Mouse (Mus musculus) testis, adult 2 months (tissue): ENCODE results near the gene Xkr7.

Experiments
- CTCF ChIP-seq: fragments of 200-500 bp; IDR thresholded peaks from 2 replicates; pipeline ENCODE4 v1.5.1; 2012; ENCODE audit warnings: low read depth, mild to moderate bottlenecking, inconsistent platforms, low read length, moderate library complexity; ENCODE audit not compliant: control insufficient read depth, insufficient read depth, insufficient replicate concordance
- POLR2A ChIP-seq: fragments of 200-500 bp; IDR thresholded peaks from 2 replicates; pipeline ENCODE4 v1.6.1; 2012; ENCODE audit warnings: low read depth, mild to moderate bottlenecking, inconsistent platforms, low read length, moderate library complexity; ENCODE audit not compliant: control insufficient read depth

DNA sequence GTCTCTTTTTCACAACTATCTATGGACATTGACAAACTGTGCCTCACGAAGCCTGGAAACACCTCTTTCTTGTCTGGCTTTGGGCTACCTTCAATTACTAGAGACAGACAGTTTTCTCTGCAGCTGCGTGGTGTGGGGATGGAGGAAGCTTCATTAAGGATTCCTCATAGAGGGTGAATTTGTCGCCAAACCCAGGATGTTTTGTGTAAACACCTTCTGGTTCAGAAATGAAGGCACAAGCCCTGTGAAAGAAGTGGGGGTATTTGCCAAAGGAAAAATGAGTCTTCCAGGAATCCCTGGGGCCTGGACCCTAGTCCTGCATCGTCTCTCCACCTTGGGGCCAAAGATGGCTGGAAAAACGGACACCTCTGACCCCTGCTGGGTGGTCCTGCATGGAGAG is 14.9 kb upstream of the Xkr7 start:
- TF ChIP-seq CTCF = no peak
- no peak for TF ChIP-seq POLR2A
